Mouse (Mus musculus) ES-E14 (cell line): ENCODE results near the gene BC017158. TPM values are rescaled to one million over a fixed set of nuclear protein-coding genes. Genes with fewer than 3 reads are reported as not detected.

Source experiments
- DNase-seq: peaks from one replicate; pipeline ENCODE4 v3.0.0-alpha.2; 2013; ENCODE audit warnings: low read depth, low spot score
- H3K27ac ChIP-seq: 2 replicates; pipeline ENCODE4 v1.5.1; 2012; ENCODE audit warnings: low read depth, mild to moderate bottlenecking, low read length, moderate library complexity, mixed read lengths; ENCODE audit not compliant: poor library complexity, insufficient read depth, severe bottlenecking
- H3K36me3 ChIP-seq: 2 replicates; pipeline ENCODE4 v1.6.1; 2012; ENCODE audit warnings: mild to moderate bottlenecking, low read length, moderate library complexity, mixed read lengths; ENCODE audit not compliant: control insufficient read depth, poor library complexity, insufficient read depth, severe bottlenecking
- H3K4me1 ChIP-seq, 2 experiments: fragments of 150-350 bp in 1 of 2; sonication (generic) in 1 of 2; 2 replicates each; pipeline ENCODE4 v1.6.1; 2012; ENCODE audit warnings: low read length in 2 of 2, mild to moderate bottlenecking in 1 of 2, mixed read lengths in 1 of 2; ENCODE audit not compliant: control insufficient read depth in 2 of 2, insufficient read depth in 2 of 2, poor library complexity in 1 of 2
- H3K4me3 ChIP-seq, 2 experiments: fragments of 150-350 bp in 1 of 2; sonication (generic) in 1 of 2; 2 replicates each; pipeline ENCODE4 v1.5.1; 2012; ENCODE audit warnings: low read length in 2 of 2, low read depth in 1 of 2, mild to moderate bottlenecking in 1 of 2, mixed read lengths in 1 of 2; ENCODE audit not compliant: insufficient read depth in 1 of 2, poor library complexity in 1 of 2, severe bottlenecking in 1 of 2
- H3K9ac ChIP-seq: 2 replicates; pipeline ENCODE4 v1.6.1; 2012; ENCODE audit warnings: low read depth, mild to moderate bottlenecking, low read length, mixed read lengths; ENCODE audit not compliant: poor library complexity, insufficient read depth, severe bottlenecking
- H3K9me3 ChIP-seq: fragments of 150-350 bp; sonication (generic); 2 replicates; pipeline ENCODE4 v1.6.1; 2012; ENCODE audit warnings: low read depth, mild to moderate bottlenecking, low read length; ENCODE audit not compliant: control insufficient read depth, insufficient read depth
- CHD2 ChIP-seq: IDR thresholded peaks from 2 replicates; pipeline ENCODE4 v1.6.1; 2014; ENCODE audit warnings: mild to moderate bottlenecking, low read depth, low read length, inconsistent platforms
- HCFC1 ChIP-seq: IDR thresholded peaks from 2 replicates; pipeline ENCODE4 v1.6.1; 2012; ENCODE audit warnings: low read length, inconsistent platforms, borderline replicate concordance; ENCODE audit not compliant: insufficient read depth
- MAFK ChIP-seq: IDR thresholded peaks from 2 replicates; pipeline ENCODE4 v1.6.1; 2014; ENCODE audit warnings: mild to moderate bottlenecking, low read depth, low read length, inconsistent platforms; ENCODE audit not compliant: insufficient read depth
- ZC3H11A ChIP-seq: IDR thresholded peaks from 2 replicates; pipeline ENCODE4 v1.6.1; 2012; ENCODE audit warnings: low read depth, mild to moderate bottlenecking, inconsistent platforms, low read length, borderline replicate concordance
- ZNF384 ChIP-seq: IDR thresholded peaks from 2 replicates; pipeline ENCODE4 v1.6.1; 2012; ENCODE audit warnings: low read depth, low read length, inconsistent platforms
- in situ Hi-C, 2 experiments: fragments of 600-800 bp; cut with MboI; formaldehyde crosslinking; loops; one replicate each; pipeline ENCODE4 v1.15.1; 2025; ENCODE audit warnings: low sequenced_read_pairs in 2 of 2, inconsistent platforms in 1 of 2; ENCODE audit not compliant: unreplicated experiment in 2 of 2
- total RNA-seq: library from RNA; depleted of rRNA; stranded (reverse); fragments of 300-350 nt; gene quantifications from 2 replicates; pipeline ENCODE4 v1.2.3, GENCODE M21; 2012

Gene BC017158
- total RNA-seq, 1 experiment, result 18.6 TPM

GRCm38 (mm10) chr7:128242331-128242730 is 55.6 kb downstream of the BC017158 start:
- H3K9ac ChIP-seq, result no peak overlapping the region
- H3K4me1 ChIP-seq, result peaks cover 2 to 4% of the 10 kb centered on the region in 2 experiments; a peak in 2 of 4 replicates
- no peaks in the 10 kb centered on the region for H3K9me3 ChIP-seq
- H3K4me3 ChIP-seq, result no peak overlapping the region
- no peak for DNase-seq
- peaks cover 18% of the 10 kb centered on the region for H3K36me3 ChIP-seq
- in situ Hi-C loops, result no loop called here
- no peak overlapping the region for H3K27ac ChIP-seq
- TF ChIP-seq CHD2 (no peak), ZNF384 (no peak), HCFC1 (no peak), ZC3H11A (no peak), MAFK (no peak)

DNA sequence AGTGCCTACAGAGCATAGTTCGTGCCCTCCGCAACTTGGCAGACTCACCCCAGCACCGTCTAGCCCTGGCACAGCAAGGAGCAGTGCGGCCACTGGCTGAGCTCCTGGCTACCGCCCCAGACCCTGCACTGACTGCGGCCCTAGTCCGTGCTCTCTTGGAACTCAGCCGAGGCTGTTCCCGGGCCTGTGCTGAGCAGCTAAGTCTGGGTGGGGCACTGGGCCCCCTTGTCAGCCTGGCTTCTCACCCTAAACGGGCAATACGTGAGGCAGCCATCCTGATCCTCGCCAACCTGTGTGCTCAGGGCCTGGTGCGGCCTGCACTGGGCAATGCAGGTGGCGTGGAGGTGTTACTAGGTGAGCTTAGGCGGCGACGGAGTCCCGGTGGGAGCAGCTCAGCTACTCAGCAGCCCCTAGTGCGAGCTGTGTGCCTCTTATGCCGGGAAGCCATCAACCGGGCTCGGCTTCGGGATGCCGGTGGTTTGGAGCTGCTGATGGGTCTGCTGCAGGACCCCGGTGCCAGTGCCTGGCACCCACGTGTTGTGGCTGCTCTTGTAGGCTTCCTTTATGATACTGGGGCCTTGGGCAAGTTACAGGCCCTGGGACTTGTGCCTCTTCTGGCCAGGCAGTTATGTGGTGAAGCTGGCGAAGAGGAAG is 57.7 kb downstream of the BC017158 start:
- DNase-seq, result no peak
- Histone ChIP-seq H3K9ac (no peak overlapping the region), H3K4me3 (no peak overlapping the region), H3K4me1 (peaks cover 0 to 4% of the 10 kb centered on the region in 2 experiments; a peak in 1 of 4 replicates), H3K27ac (no peak overlapping the region), H3K36me3 (peaks cover 18% of the 10 kb centered on the region), H3K9me3 (no peaks in the 10 kb centered on the region)
- in situ Hi-C loops, result no loop called here
- TF ChIP-seq MAFK (no peak), ZNF384 (no peak), CHD2 (no peak), ZC3H11A (no peak), HCFC1 (no peak)

DNA sequence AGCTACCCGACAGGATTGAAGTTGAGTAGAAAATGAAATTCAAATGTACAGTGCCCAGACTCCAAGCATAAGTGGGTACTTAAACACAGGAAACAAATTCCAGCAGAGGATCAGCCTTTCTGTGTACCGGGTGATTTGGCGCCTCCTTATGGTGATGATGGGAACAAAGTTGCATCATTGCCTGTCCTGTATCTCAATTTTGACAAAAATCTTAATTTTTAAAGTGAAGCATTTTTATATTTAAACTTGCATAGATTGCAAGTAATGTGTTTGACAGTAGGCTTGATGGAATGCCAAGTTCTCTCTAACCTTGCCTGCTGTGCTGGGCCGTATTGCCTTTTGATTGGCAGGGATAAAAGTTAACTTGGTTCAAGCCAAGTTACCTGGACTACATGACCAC is 59.0 kb downstream of the BC017158 start:
- Histone ChIP-seq H3K27ac (no peak overlapping the region; the same call in 1 of the 2 replicates), H3K9ac (peak overlapping the region; percentile 77; the same call in 1 of the 2 replicates), H3K4me3 (peak overlapping the region; percentile 45 to 60; a peak in 3 of 4 replicates), H3K36me3 (peaks cover 13% of the 10 kb centered on the region; the same call in 1 of the 2 replicates), H3K4me1 (peaks cover 0 to 2% of the 10 kb centered on the region in 2 experiments; a peak in 1 of 4 replicates), H3K9me3 (no peaks in the 10 kb centered on the region)
- TF ChIP-seq ZC3H11A (no peak), HCFC1 (no peak), CHD2 (no peak), MAFK (no peak), ZNF384 (no peak)
- DNase-seq, result peak; percentile 50
- in situ Hi-C loops, result no loop called here

GRCm38 (mm10) chr7:128237927-128238778 is 59.8 kb downstream of the BC017158 start, which contains the start of gene 9130023H24Rik:
TSS of gene 9130023H24Rik (minus strand) at chr7:128238031.
- Histone ChIP-seq H3K9me3 (no peaks in the 10 kb centered on the region), H3K4me1 (peaks cover 0 to 2% of the 10 kb centered on the region in 2 experiments; a peak in 1 of 4 replicates), H3K36me3 (peaks cover 13% of the 10 kb centered on the region; the same call in 1 of the 2 replicates), H3K27ac (peak within 1 kb of the TSS; percentile 97), H3K9ac (peak within 1 kb of the TSS; percentile 97), H3K4me3 (peak within 1 kb of the TSS; percentile 88 to 89)
- peak; percentile 80; the same call in 1 of the 2 replicates for TF ChIP-seq HCFC1
- TF ChIP-seq MAFK, result 0 out of 2 replicates have a peak, but pooled peaks have one; percentile 15
- no peak for TF ChIP-seq ZNF384
- TF ChIP-seq CHD2, result no peak
- peak; percentile 99 for DNase-seq
- in situ Hi-C loops, result no loop called here
